ENCODE assay signal across 8 mouse cellular contexts in the genomic region with DNA sequence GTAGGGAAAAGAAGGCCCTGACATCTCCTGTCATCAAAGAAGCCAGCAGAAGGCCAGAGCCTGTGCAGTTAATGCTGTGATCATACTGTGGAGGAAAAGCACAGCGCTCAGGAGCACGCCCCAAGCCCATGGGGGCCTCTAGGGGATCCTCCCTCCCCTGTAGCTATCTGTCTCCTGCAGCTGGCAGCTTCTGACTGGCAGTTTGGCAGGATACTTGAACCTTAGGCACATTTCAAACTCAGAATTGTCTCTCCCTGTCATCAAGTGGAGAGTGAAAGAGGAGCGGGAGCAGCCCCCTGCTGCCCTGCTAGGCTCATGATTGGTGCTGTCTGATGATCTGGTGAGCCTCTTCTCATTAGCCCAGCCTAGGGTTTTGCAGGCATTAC. TPM values are rescaled to one million over a fixed set of nuclear protein-coding genes. Genes with fewer than 3 reads are reported as not detected.
DNase-seq lines count a peak whose midpoint lies in the region; ATAC-seq and TF ChIP-seq lines count a peak whose summit lies in the region.

No protein-coding gene starts in this region.

- no peak for DNase-seq in lung, embryonic 14.5 days
- no peak for DNase-seq in lung, postnatal 36 days
- no peak for DNase-seq in limb, embryonic 10.5 days (ENCODE audit: low spot score)
- peak; percentile 68 to 80 for DNase-seq in spleen, postnatal 36 days (ENCODE audit: low spot score in 2 of 2)
- DNase-seq in embryo, embryonic 10 days (ENCODE audit: low spot score), result no peak
- no peak for DNase-seq in right cerebral cortex, adult 2 months (ENCODE audit: low spot score in 2 of 2)
- DNase-seq in adrenal gland, adult (ENCODE audit: inconsistent age in 2 of 2, low spot score in 1 of 2), result no peak

- no peak overlapping the region for H3K9ac ChIP-seq in lung, embryonic 14.5 days
- H3K9ac ChIP-seq in forebrain, embryonic 15.5 days (replicated peaks), result no peak overlapping the region; the same call in 1 of the 2 replicates

- no peak for TF ChIP-seq CTCF in lung, embryonic 14.5 days (IDR thresholded peaks at IDR 0.05; ENCODE audit: low read depth)

- H3K36me3 ChIP-seq in lung, embryonic 14.5 days (ENCODE audit: insufficient read depth), result no peaks in the 10 kb centered on the region
- H3K36me3 ChIP-seq in forebrain, embryonic 15.5 days, result no peaks in the 10 kb centered on the region
- no peaks in the 10 kb centered on the region for H3K36me3 ChIP-seq in limb, embryonic 10.5 days

- H3K4me3 ChIP-seq in lung, embryonic 14.5 days (ENCODE audit: low read depth, low read length), result no peak overlapping the region
- H3K4me3 ChIP-seq in forebrain, embryonic 15.5 days, result no peak overlapping the region
- no peak overlapping the region for H3K4me3 ChIP-seq in limb, embryonic 10.5 days

- no peaks in the 10 kb centered on the region for H3K4me1 ChIP-seq in lung, embryonic 14.5 days (ENCODE audit: insufficient read depth)
- H3K4me1 ChIP-seq in forebrain, embryonic 15.5 days, result peaks cover 24% of the 10 kb centered on the region
- peaks cover 13% of the 10 kb centered on the region; the same call in 1 of the 2 replicates for H3K4me1 ChIP-seq in limb, embryonic 10.5 days

- H3K4me2 ChIP-seq in lung, embryonic 14.5 days, result no peak overlapping the region; the same call in 1 of the 2 replicates
- H3K4me2 ChIP-seq in forebrain, embryonic 15.5 days (replicated peaks), result no peak overlapping the region

- 61% methylated on average over 3 of the region's 3 CpGs for WGBS in lung, embryonic 14.5 days
- WGBS in forebrain, embryonic 15.5 days, result 58% methylated on average over 3 of the region's 3 CpGs
- 74% methylated on average over 3 of the region's 3 CpGs for WGBS in limb, embryonic 10.5 days

- peak; percentile 75; the same call in 1 of the 2 replicates for ATAC-seq in lung, embryonic 14.5 days (ENCODE audit: insufficient read depth)
- peak; percentile 53 for ATAC-seq in forebrain, embryonic 15.5 days (replicated peaks)

- no peaks in the 10 kb centered on the region for H3K9me3 ChIP-seq in lung, embryonic 14.5 days (ENCODE audit: low read depth, low read length)
- no peaks in the 10 kb centered on the region for H3K9me3 ChIP-seq in forebrain, embryonic 15.5 days
- H3K9me3 ChIP-seq in limb, embryonic 10.5 days (replicated peaks), result no peaks in the 10 kb centered on the region

- no peaks in the 10 kb centered on the region for H3K27me3 ChIP-seq in lung, embryonic 14.5 days (ENCODE audit: insufficient read depth, low read length)
- no peaks in the 10 kb centered on the region for H3K27me3 ChIP-seq in forebrain, embryonic 15.5 days
- H3K27me3 ChIP-seq in limb, embryonic 10.5 days (ENCODE audit: low read depth, poor library complexity, severe bottlenecking), result no peaks in the 10 kb centered on the region

- H3K27ac ChIP-seq in lung, embryonic 14.5 days (ENCODE audit: low read depth), result peak overlapping the region; percentile 54; the same call in 1 of the 2 replicates
- H3K27ac ChIP-seq in forebrain, embryonic 15.5 days (replicated peaks), result peak overlapping the region; percentile 66
- peak overlapping the region; percentile 54; the same call in 1 of the 2 replicates for H3K27ac ChIP-seq in limb, embryonic 10.5 days

RNA-seq across cellular contexts. Expression of gene Pcx, which starts 48.3 kb away (rescaled TPM):
- 12.7 and 14.0 TPM in 2 replicates for polyA plus RNA-seq in lung, embryonic 14.5 days (2014; fragmentation: Nextera tagmentation; extraction: Ambion mirVana)
- polyA plus RNA-seq in forebrain, embryonic 15.5 days (2015; fragmentation: Nextera tagmentation; extraction: Ambion mirVana), result 26.8 and 28.4 TPM in 2 replicates
- 15.8 and 18.8 TPM in 2 replicates for polyA plus RNA-seq in limb, embryonic 10.5 days (2016; fragmentation: Nextera tagmentation; extraction: Ambion mirVana)

RNA-seq across cellular contexts. Expression of gene Lrfn4, which starts 56.9 kb away (rescaled TPM):
- polyA plus RNA-seq in lung, embryonic 14.5 days (2014; fragmentation: Nextera tagmentation; extraction: Ambion mirVana), result 10.0 and 10.1 TPM in 2 replicates
- polyA plus RNA-seq in forebrain, embryonic 15.5 days (2015; fragmentation: Nextera tagmentation; extraction: Ambion mirVana), result 10.9 and 11.7 TPM in 2 replicates
- 7.8 and 8.0 TPM in 2 replicates for polyA plus RNA-seq in limb, embryonic 10.5 days (2016; fragmentation: Nextera tagmentation; extraction: Ambion mirVana)

Comparison
In these comparisons a context has a peak if more than half of its experiments do, and no peak if none do; other contexts are left out.
1. DNase-seq: peak in spleen, postnatal 36 days (2 of 2); none in lung, embryonic 14.5 days (single experiment), lung, postnatal 36 days (single experiment), limb, embryonic 10.5 days (single experiment), embryo, embryonic 10 days (single experiment), right cerebral cortex, adult 2 months (0 of 2) and adrenal gland, adult (0 of 2).
2. Peak in every context shown above with its lines, with median percentiles within 50 percentile points of each other: H3K27ac ChIP-seq.